Mouse (Mus musculus) hindbrain, embryonic 16.5 days (tissue): ENCODE measurements around the gene Thada. TPM values are rescaled to one million over a fixed set of nuclear protein-coding genes. Genes with fewer than 3 reads are reported as not detected.

Experiments
- ATAC-seq: fragments of 200-750 bp; cut with Nextera tagmentation; 2 replicates; pipeline ENCODE4 v1.8.0; 2017; ENCODE audit warnings: moderate TSS enrichment, moderate library complexity
- H3K27ac ChIP-seq: fragments of 300-500 bp; sonication (generic); 2 replicates; pipeline ENCODE4 v1.5.1; 2014; ENCODE audit warnings: low read depth, mild to moderate bottlenecking, control low read depth, low read length, moderate library complexity
- H3K27me3 ChIP-seq: fragments of 300-500 bp; sonication (generic); replicated peaks from 2 replicates; pipeline ENCODE4 v1.6.1; 2014; ENCODE audit warnings: low read length; ENCODE audit not compliant: control insufficient read depth, insufficient read depth
- H3K36me3 ChIP-seq: fragments of 300-500 bp; sonication (generic); 2 replicates; pipeline ENCODE4 v1.6.1; 2014; ENCODE audit warnings: mild to moderate bottlenecking, low read length, moderate library complexity, mixed read lengths; ENCODE audit not compliant: control insufficient read depth, insufficient read depth
- H3K4me1 ChIP-seq: fragments of 300-500 bp; sonication (generic); 2 replicates; pipeline ENCODE4 v1.6.1; 2014; ENCODE audit warnings: low read depth, low read length; ENCODE audit not compliant: control insufficient read depth, insufficient read depth
- H3K4me2 ChIP-seq: fragments of 300-500 bp; sonication (generic); 2 replicates; pipeline ENCODE4 v1.6.1; 2014; ENCODE audit warnings: mild to moderate bottlenecking, low read length, control low read depth, moderate library complexity
- H3K4me3 ChIP-seq: fragments of 300-500 bp; sonication (generic); 2 replicates; pipeline ENCODE4 v1.5.1; 2014; ENCODE audit warnings: mild to moderate bottlenecking, low read length, control low read depth, moderate library complexity
- H3K9ac ChIP-seq: fragments of 300-500 bp; sonication (generic); 2 replicates; pipeline ENCODE4 v1.6.1; 2014; ENCODE audit warnings: low read depth, mild to moderate bottlenecking, control low read depth, low read length, moderate library complexity
- H3K9me3 ChIP-seq: fragments of 300-500 bp; sonication (generic); 2 replicates; pipeline ENCODE4 v1.6.1; 2014; ENCODE audit warnings: mild to moderate bottlenecking, low read length, moderate library complexity; ENCODE audit not compliant: control insufficient read depth
- WGBS: fragments of 180-500 bp; shearing (Covaris S2); extraction: QIAGEN DNeasy Blood & Tissue Kit; methylation state at CpG from one replicate; pipeline ENCODE4 v1.1.7; 2014; 5-methylcytosine and 5-hydroxymethylcytosine counted together
- polyA plus RNA-seq: library from polyadenylated mRNA; unstranded; fragments of >200 nt; fragmentation: Nextera tagmentation; extraction: Ambion mirVana; gene quantifications from 2 replicates; pipeline ENCODE4 v1.2.1, GENCODE M21; 2015

Gene Thada
- polyA plus RNA-seq, 1 experiment from 2014 or later: 5.1 TPM

- Histone ChIP-seq H3K4me3 (no peak overlapping the region), H3K27ac (no peak overlapping the region), H3K4me1 (no peaks in the 10 kb centered on the region), H3K27me3 (no peaks in the 10 kb centered on the region), H3K36me3 (no peaks in the 10 kb centered on the region), H3K9me3 (no peaks in the 10 kb centered on the region), H3K4me2 (no peak overlapping the region), H3K9ac (no peak overlapping the region)
- no peak for ATAC-seq
- WGBS: 84% methylated on average over 3 of the region's 3 CpGs
Observed at GRCm38 (mm10) chr17:84502341-84502740, 36.3 kb upstream of the Thada start.

- 22% methylated on average over 5 of the region's 5 CpGs for WGBS
- no peaks in the 10 kb centered on the region for H3K9me3 ChIP-seq
- H3K36me3 ChIP-seq: no peaks in the 10 kb centered on the region
- no peak overlapping the region for H3K4me3 ChIP-seq
- no peak overlapping the region for H3K27ac ChIP-seq
- no peak overlapping the region for H3K4me2 ChIP-seq
- H3K9ac ChIP-seq: no peak overlapping the region
- H3K4me1 ChIP-seq: no peaks in the 10 kb centered on the region
- no peaks in the 10 kb centered on the region for H3K27me3 ChIP-seq
- ATAC-seq: peak; percentile 64; the same call in 1 of the 2 replicates
Observed at GRCm38 (mm10) chr17:84498639-84499038, 32.6 kb upstream of the Thada start.

- ATAC-seq: no peak
- WGBS: 54% methylated on average over 3 of the region's 3 CpGs
- Histone ChIP-seq H3K36me3 (no peaks in the 10 kb centered on the region), H3K27me3 (no peaks in the 10 kb centered on the region), H3K4me2 (no peak overlapping the region), H3K9me3 (no peaks in the 10 kb centered on the region), H3K27ac (no peak overlapping the region), H3K4me3 (no peak overlapping the region), H3K9ac (no peak overlapping the region), H3K4me1 (no peaks in the 10 kb centered on the region)
Observed at GRCm38 (mm10) chr17:84497972-84498604, 32.1 kb upstream of the Thada start.

DNA sequence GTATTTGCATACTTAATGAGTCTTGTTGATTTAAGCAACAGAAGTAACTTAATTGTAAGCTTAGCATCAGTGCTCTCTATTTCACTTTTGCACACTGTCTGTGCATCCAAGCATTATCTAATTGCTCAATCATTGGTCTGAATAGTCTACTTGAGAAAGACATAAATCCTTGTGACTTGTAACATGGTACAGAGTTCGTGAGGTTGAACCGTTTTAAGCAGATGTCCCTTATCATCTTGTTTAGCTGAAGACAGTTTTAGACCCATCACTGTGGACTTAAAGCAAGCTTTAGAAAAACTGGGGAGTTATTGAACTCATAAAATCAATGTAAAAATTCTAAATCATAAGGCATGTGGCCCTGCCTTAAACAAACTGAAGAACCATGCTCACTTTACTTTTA, 31.6 kb upstream of the Thada start:
- Histone ChIP-seq H3K36me3 (no peaks in the 10 kb centered on the region), H3K9ac (no peak overlapping the region), H3K27me3 (no peaks in the 10 kb centered on the region), H3K4me3 (no peak overlapping the region), H3K27ac (no peak overlapping the region), H3K9me3 (no peaks in the 10 kb centered on the region), H3K4me2 (no peak overlapping the region), H3K4me1 (no peaks in the 10 kb centered on the region)
- WGBS: 55% methylated on average over 2 of the region's 2 CpGs
- ATAC-seq: no peak

GRCm38 (mm10) chr17:84497026-84497425, 31.0 kb upstream of the Thada start:
- H3K27ac ChIP-seq: no peak overlapping the region
- H3K27me3 ChIP-seq: no peaks in the 10 kb centered on the region
- ATAC-seq: no peak
- no peaks in the 10 kb centered on the region for H3K4me1 ChIP-seq
- WGBS: 83% methylated on average over 5 of the region's 5 CpGs
- no peak overlapping the region for H3K4me2 ChIP-seq
- no peaks in the 10 kb centered on the region for H3K9me3 ChIP-seq
- no peaks in the 10 kb centered on the region for H3K36me3 ChIP-seq
- no peak overlapping the region for H3K4me3 ChIP-seq
- H3K9ac ChIP-seq: no peak overlapping the region

DNA sequence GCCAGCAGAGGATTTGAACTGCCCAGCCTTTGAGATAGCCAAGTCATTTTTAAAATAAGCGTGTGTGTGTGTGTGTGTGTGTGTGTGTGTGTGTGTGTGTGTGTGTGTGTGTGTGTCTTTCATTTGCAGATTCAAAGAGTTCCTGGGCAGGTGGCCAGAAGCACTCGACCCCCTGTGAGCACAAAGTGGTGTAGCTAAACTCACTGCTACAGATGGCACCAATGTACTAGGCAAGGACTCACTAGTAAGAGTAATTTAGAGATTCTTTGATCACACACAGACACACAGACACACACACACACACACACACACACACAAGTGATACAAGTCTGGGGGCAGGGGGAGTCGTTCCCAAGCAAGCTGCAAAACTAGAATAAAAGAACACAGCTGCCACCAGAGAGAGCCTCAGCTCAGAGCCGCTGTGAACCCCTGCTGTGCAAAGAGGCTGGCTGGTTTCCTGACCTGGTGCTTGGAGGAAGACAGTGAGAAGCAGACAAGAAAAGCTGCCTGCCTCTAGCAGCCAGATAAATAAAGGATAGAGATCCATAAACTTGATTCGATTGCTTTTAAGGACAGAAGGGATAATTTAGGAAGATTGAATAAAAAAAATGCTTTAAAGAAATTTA, 26.4 kb upstream of the Thada start:
- Histone ChIP-seq H3K9ac (no peak overlapping the region), H3K4me1 (no peaks in the 10 kb centered on the region), H3K36me3 (no peaks in the 10 kb centered on the region), H3K9me3 (0 out of 2 replicates have a peak, but pooled peaks cover 2% of the 10 kb centered on the region), H3K27me3 (no peaks in the 10 kb centered on the region), H3K4me3 (no peak overlapping the region), H3K4me2 (no peak overlapping the region), H3K27ac (no peak overlapping the region)
- ATAC-seq: peak; percentile 56; the same call in 1 of the 2 replicates
- WGBS: 27% methylated on average over 5 of the region's 5 CpGs

- Histone ChIP-seq H3K27me3 (no peaks in the 10 kb centered on the region), H3K4me1 (no peaks in the 10 kb centered on the region), H3K27ac (no peak overlapping the region), H3K4me2 (no peak overlapping the region), H3K9ac (no peak overlapping the region), H3K4me3 (no peak overlapping the region), H3K9me3 (0 out of 2 replicates have a peak, but pooled peaks cover 2% of the 10 kb centered on the region), H3K36me3 (no peaks in the 10 kb centered on the region)
- WGBS: 87% methylated on average over 2 of the region's 2 CpGs
- ATAC-seq: no peak
Observed at GRCm38 (mm10) chr17:84487415-84487814, 21.4 kb upstream of the Thada start.

DNA sequence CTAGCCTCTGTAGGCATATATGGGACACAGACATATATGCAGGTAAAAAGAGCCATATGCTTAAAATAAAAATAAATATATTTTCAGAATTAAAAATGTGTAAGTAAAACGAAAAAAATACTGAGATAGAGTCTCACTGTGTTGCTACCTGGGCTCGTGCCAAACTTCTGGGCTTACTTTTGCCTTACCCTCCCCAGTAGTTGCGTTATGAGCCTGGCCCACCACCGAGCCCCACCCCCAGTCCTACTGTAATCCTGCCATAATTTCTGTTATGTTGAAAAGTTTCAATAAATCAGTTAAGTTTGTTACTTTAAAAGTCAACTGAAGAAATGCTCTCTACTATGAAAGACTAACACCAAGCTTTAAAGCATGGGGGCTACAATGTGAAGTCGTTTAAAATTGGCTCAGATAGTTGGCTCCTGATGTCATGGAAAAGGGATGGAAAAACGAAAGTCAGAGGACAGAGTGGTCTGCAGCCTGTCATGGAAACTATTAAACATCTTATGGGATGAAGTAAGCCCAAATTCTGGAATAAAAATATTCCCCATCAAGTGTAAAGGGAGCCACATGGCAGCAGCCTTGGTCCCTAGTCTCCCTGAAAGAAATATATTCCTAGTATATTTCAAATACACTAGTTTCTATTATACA, 17.8 kb upstream of the Thada start:
- Histone ChIP-seq H3K9ac (no peak overlapping the region), H3K27ac (no peak overlapping the region), H3K4me2 (no peak overlapping the region), H3K27me3 (no peaks in the 10 kb centered on the region), H3K4me1 (no peaks in the 10 kb centered on the region), H3K36me3 (no peaks in the 10 kb centered on the region), H3K4me3 (no peak overlapping the region), H3K9me3 (no peaks in the 10 kb centered on the region)
- ATAC-seq: no peak
- WGBS: 82% methylated on average over 6 of the region's 6 CpGs

- Histone ChIP-seq H3K4me1 (no peaks in the 10 kb centered on the region), H3K9me3 (no peaks in the 10 kb centered on the region), H3K36me3 (no peaks in the 10 kb centered on the region), H3K27me3 (no peaks in the 10 kb centered on the region), H3K27ac (no peak overlapping the region), H3K9ac (no peak overlapping the region), H3K4me3 (no peak overlapping the region), H3K4me2 (no peak overlapping the region)
- WGBS: 93% methylated on average over 3 of the region's 3 CpGs
- ATAC-seq: no peak
Observed at GRCm38 (mm10) chr17:84482831-84483230, 16.8 kb upstream of the Thada start.
